Mouse (Mus musculus) common myeloid progenitor, adult 5-6 weeks (primary cell): Measurements from ENCODE around the gene 4931408C20Rik. TPM values are rescaled to one million over a fixed set of nuclear protein-coding genes. Genes with fewer than 3 reads are reported as not detected.
A peak's percentile ranks its signal among the peaks of the same experiment; 100 is the strongest.

Source experiments
- ATAC-seq: replicated peaks from 2 replicates; pipeline ENCODE4 v1.8.0; 2016; ENCODE audit warnings: low read depth, mild to moderate bottlenecking, moderate TSS enrichment, inconsistent platforms; ENCODE audit not compliant: poor library complexity, severe bottlenecking
- total RNA-seq: library from RNA; stranded (forward); fragments of 200-1000, 187-1606 nt; gene quantifications from 2 replicates; pipeline ENCODE4 v1.2.3, GENCODE M21; 2017

Gene 4931408C20Rik
- 0.37 TPM in 1 of 2 replicates, not detected in the other for total RNA-seq

- peak; percentile 71 for ATAC-seq
Measured at GRCm38 (mm10) chr1:26686842-26687760, at the start of gene 4931408C20Rik. Gene 4931408C20Rik (minus strand): TSS chr1:26687460.

GRCm38 (mm10) chr1:26687926-26688325, 666 bp upstream of the 4931408C20Rik start:
- ATAC-seq: peak; percentile 27; the same call in 1 of the 2 replicates

GRCm38 (mm10) chr1:26685952-26686693, 1.1 kb downstream of the 4931408C20Rik start:
- ATAC-seq: 0 out of 2 replicates have a peak, but pooled peaks have one; percentile 24

GRCm38 (mm10) chr1:26685383-26685782, 1.9 kb downstream of the 4931408C20Rik start:
- ATAC-seq: peak; percentile 42

- ATAC-seq: no peak
Measured at GRCm38 (mm10) chr1:26649704-26650388, 37.4 kb downstream of the 4931408C20Rik start.

GRCm38 (mm10) chr1:26636051-26636450, 51.2 kb downstream of the 4931408C20Rik start:
- no peak for ATAC-seq
